Mouse (Mus musculus) heart, adult 2 months (tissue): ENCODE measurements around the gene Slc25a29. TPM values are rescaled to one million over a fixed set of nuclear protein-coding genes. Genes with fewer than 3 reads are reported as not detected.

Source experiments
- DNase-seq, 2 experiments: peaks; one replicate each; pipeline ENCODE4 v3.0.0; 2021
- H3K27ac ChIP-seq: fragments of 200-600 bp; 2 replicates; pipeline ENCODE4 v1.8.1; 2022
- H3K27me3 ChIP-seq: fragments of 200-500 bp; 2 replicates; pipeline ENCODE4 v1.6.1; 2012; ENCODE audit warnings: mild to moderate bottlenecking, low read length, inconsistent platforms, mixed read lengths; ENCODE audit not compliant: control insufficient read depth, insufficient read depth
- H3K36me3 ChIP-seq: fragments of 200-500 bp; 2 replicates; pipeline ENCODE4 v1.6.1; 2012; ENCODE audit warnings: low read length, inconsistent platforms; ENCODE audit not compliant: control insufficient read depth, insufficient read depth
- H3K4me1 ChIP-seq: fragments of 200-500 bp; 2 replicates; pipeline ENCODE4 v1.6.1; 2011; ENCODE audit warnings: low read length; ENCODE audit not compliant: control insufficient read depth, insufficient read depth
- H3K4me3 ChIP-seq: fragments of 200-600 bp; 2 replicates; pipeline ENCODE4 v1.8.1; 2022
- H3K79me2 ChIP-seq: fragments of 200-500 bp; replicated peaks from 2 replicates; pipeline ENCODE4 v1.6.1; 2012; ENCODE audit warnings: mild to moderate bottlenecking, inconsistent platforms, low read length, moderate library complexity, mixed read lengths; ENCODE audit not compliant: control insufficient read depth, insufficient read depth
- H3K9ac ChIP-seq: fragments of 200-500 bp; 2 replicates; pipeline ENCODE4 v1.6.1; 2012; ENCODE audit warnings: low read depth, mild to moderate bottlenecking, control low read depth, inconsistent platforms, low read length, mixed read lengths
- CTCF ChIP-seq: fragments of 200-600 bp; IDR thresholded peaks from 2 replicates; pipeline ENCODE4 v1.8.1; 2022; ENCODE audit warnings: antibody characterized with exemption, mild to moderate bottlenecking, moderate library complexity
- EP300 ChIP-seq: fragments of 200-500 bp; IDR thresholded peaks from 2 replicates; pipeline ENCODE4 v1.6.1; 2011; ENCODE audit warnings: low read depth, low read length, control low read depth; ENCODE audit not compliant: insufficient read depth
- POLR2A ChIP-seq: fragments of 200-500 bp; IDR thresholded peaks from 2 replicates; pipeline ENCODE4 v1.6.1; 2011; ENCODE audit warnings: mild to moderate bottlenecking, low read depth, low read length, control low read depth; ENCODE audit not compliant: insufficient read depth
- whole genome bisulfite sequencing: fragments of 180-500 bp; shearing (Covaris S2); methylation state at CpG from one replicate; pipeline ENCODE4 v1.1.7; 2018; 5-methylcytosine and 5-hydroxymethylcytosine counted together
- intact Hi-C: fragments of 180-260 bp; cut with DNase I; formaldehyde crosslinking; loops from one replicate; pipeline ENCODE4 v1.15.1; 2025
- microRNA-seq, 2 experiments: library from miRNA; unstranded; fragments of <30 nt; microRNA quantifications; one replicate each; pipeline ENCODE4 v1.2.0; 2021
- polyA plus RNA-seq: library from polyadenylated mRNA; depleted of rRNA; stranded (reverse); fragments of >200 nt; gene quantifications from 2 replicates; pipeline ENCODE4 v1.2.3, GENCODE M21; 2012; rRNA removed
- total RNA-seq, 2 experiments: library from RNA; stranded (reverse); gene quantifications; 2 replicates each; pipeline ENCODE4 v1.2.3; 2021

Slc25a29 gene
- total and polyA plus RNA-seq, 3 experiments = 8.0 to 16.8 (median 14.2) TPM

GRCm38 (mm10) chr12:108792546-108793452 is 42.9 kb downstream of the Slc25a29 start, which contains the start of gene Yy1:
Gene Yy1, plus strand, starts transcription at chr12:108792973.
- intact Hi-C loops = loop anchor here (2.0 to 10.0 kb wide), 3 partner anchors 28 to 608 kb away; partner anchors contain the start of genes Wars and Wdr25
- Histone ChIP-seq H3K27ac (peak within 1 kb of the TSS; percentile 94), H3K79me2 (peaks cover 6% of the 10 kb centered on the region), H3K4me3 (peak within 1 kb of the TSS; percentile 93), H3K4me1 (no peaks in the 10 kb centered on the region), H3K36me3 (peaks cover 9% of the 10 kb centered on the region), H3K27me3 (no peaks in the 10 kb centered on the region), H3K9ac (peak within 1 kb of the TSS; percentile 100)
- WGBS = under 1% methylated on average over 101 of the region's 127 CpGs
- DNase-seq = peak; percentile 98 to 99
- no peak for TF ChIP-seq EP300
- 0 out of 2 replicates have a peak, but pooled peaks have one; percentile 6 for TF ChIP-seq CTCF
- TF ChIP-seq POLR2A = peak; percentile 76

- DNase-seq = peak; percentile 86 to 87
- H3K9ac ChIP-seq = peak overlapping the region; percentile 85
- intact Hi-C loops = loop anchor here (2.0 to 10.0 kb wide), 3 partner anchors 27 to 607 kb away; partner anchors contain the start of genes Wars and Wdr25
- H3K4me1 ChIP-seq = no peaks in the 10 kb centered on the region
- TF ChIP-seq CTCF (peak; percentile 12; the same call in 1 of the 2 replicates), POLR2A (peak; percentile 47), EP300 (no peak)
- H3K79me2 ChIP-seq = peaks cover 6% of the 10 kb centered on the region
- peaks cover 9% of the 10 kb centered on the region for H3K36me3 ChIP-seq
- peak overlapping the region; percentile 94 for H3K27ac ChIP-seq
- H3K27me3 ChIP-seq = no peaks in the 10 kb centered on the region
- peak overlapping the region; percentile 65 for H3K4me3 ChIP-seq
- WGBS = under 1% methylated on average over 52 of the region's 52 CpGs
Measured at GRCm38 (mm10) chr12:108792152-108792545, 43.5 kb downstream of the Slc25a29 start.

DNA sequence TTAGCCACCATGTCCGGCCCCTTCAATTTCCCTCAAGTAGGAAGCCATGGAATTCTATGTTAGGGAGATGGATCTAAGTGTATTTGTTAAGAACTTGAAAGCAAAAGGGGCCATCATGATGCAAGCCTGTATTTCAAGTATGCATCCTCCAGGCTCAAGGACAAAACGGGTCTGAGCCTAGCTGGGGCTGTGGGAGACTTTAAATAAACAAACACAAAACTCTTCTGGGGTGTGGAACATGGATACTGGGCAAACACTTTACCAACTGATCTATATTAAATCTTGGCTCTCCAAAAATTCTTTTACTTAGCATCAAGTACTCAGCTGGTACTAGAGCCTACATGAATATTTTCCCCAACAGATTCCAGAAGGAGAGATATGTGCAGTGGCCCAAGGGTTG is 48.4 kb downstream of the Slc25a29 start:
- 81% methylated on average over 2 of the region's 2 CpGs for WGBS
- DNase-seq = no peak
- Histone ChIP-seq H3K9ac (no peak overlapping the region), H3K36me3 (peaks cover 3% of the 10 kb centered on the region), H3K27ac (no peak overlapping the region), H3K27me3 (no peaks in the 10 kb centered on the region), H3K4me1 (no peaks in the 10 kb centered on the region), H3K79me2 (peaks cover 7% of the 10 kb centered on the region; the same call in 1 of the 2 replicates), H3K4me3 (no peak overlapping the region)
- intact Hi-C loops = no loop called here
- TF ChIP-seq POLR2A = no peak
- TF ChIP-seq EP300 = no peak
- no peak for TF ChIP-seq CTCF

- DNase-seq = no peak
- no peak overlapping the region for H3K27ac ChIP-seq
- H3K9ac ChIP-seq = no peak overlapping the region
- TF ChIP-seq EP300 = no peak
- TF ChIP-seq POLR2A = no peak
- no peak for TF ChIP-seq CTCF
- H3K36me3 ChIP-seq = no peaks in the 10 kb centered on the region
- H3K27me3 ChIP-seq = no peaks in the 10 kb centered on the region
- 84% methylated on average over 4 of the region's 4 CpGs for WGBS
- H3K4me1 ChIP-seq = no peaks in the 10 kb centered on the region
- intact Hi-C loops = no loop called here
- no peak overlapping the region for H3K4me3 ChIP-seq
- H3K79me2 ChIP-seq = peaks cover 7% of the 10 kb centered on the region; the same call in 1 of the 2 replicates
Measured at GRCm38 (mm10) chr12:108785161-108785560, 50.5 kb downstream of the Slc25a29 start.

- TF ChIP-seq CTCF (no peak), POLR2A (no peak), EP300 (no peak)
- Histone ChIP-seq H3K9ac (no peak overlapping the region), H3K4me3 (no peak overlapping the region), H3K4me1 (no peaks in the 10 kb centered on the region), H3K27ac (no peak overlapping the region), H3K36me3 (no peaks in the 10 kb centered on the region), H3K27me3 (no peaks in the 10 kb centered on the region), H3K79me2 (no peaks in the 10 kb centered on the region)
- 92% methylated on average over 7 of the region's 7 CpGs for WGBS
- intact Hi-C loops = no loop called here
- DNase-seq = no peak
Measured at GRCm38 (mm10) chr12:108780108-108780877, 55.4 kb downstream of the Slc25a29 start.

Small RNA genes within 50 kb of the gene (microRNA-seq; reads per million reads assigned to microRNA genes)
- gene Mir345 = 98.2 to 127 reads per million in 2 experiments

Other genes starting within 250 kb of the Slc25a29 start
- gene Degs2, start 133.6 kb downstream of the Slc25a29 start, total RNA-seq = under 1 TPM; 0.50 to 0.55 TPM
- gene Degs2, start 133.6 kb downstream of the Slc25a29 start, polyA plus RNA-seq = 1.00 TPM in 2 replicates
- gene Yy1, start 42.9 kb downstream of the Slc25a29 start, total RNA-seq = 10 to 100 TPM; 34.4 to 38.8 TPM
- gene Yy1, start 42.9 kb downstream of the Slc25a29 start, polyA plus RNA-seq = 7.1 and 10.3 TPM in 2 replicates
- gene Slc25a47, start 163 bp upstream of the Slc25a29 start, total RNA-seq = 1 to 10 TPM; 6.5 to 7.1 TPM
- 10.5 and 15.0 TPM in 2 replicates for gene Slc25a47, start 163 bp upstream of the Slc25a29 start, polyA plus RNA-seq
- 1 to 10 TPM; 3.5 to 4.9 TPM for gene Wdr25, start 57.7 kb upstream of the Slc25a29 start, total RNA-seq
- gene Wdr25, start 57.7 kb upstream of the Slc25a29 start, polyA plus RNA-seq = 9.5 and 14.4 TPM in 2 replicates
- 10 to 100 TPM; 29.8 to 42.4 TPM for gene Wars, start 58.3 kb upstream of the Slc25a29 start, total RNA-seq
- gene Wars, start 58.3 kb upstream of the Slc25a29 start, polyA plus RNA-seq = 43.6 and 60.2 TPM in 2 replicates
- gene Begain, start 232.3 kb upstream of the Slc25a29 start, total RNA-seq = under 1 TPM; 0.08 to 0.23 TPM
- gene Begain, start 232.3 kb upstream of the Slc25a29 start, polyA plus RNA-seq = 0.41 and 0.74 TPM in 2 replicates